Mouse (Mus musculus): ENCODE measurements around the gene Fam193b.
"Not testable (repeated sequence)": the region's sequence is repeated elsewhere in the genome, so short reads cannot be mapped to it uniquely, and the experiment has no call there.

Fam193b gene

GRCm38 (mm10) chr13:55571027-55571751 is at the start of gene Fam193b:
Fam193b (minus strand) TSS chr13:55571120.
- peak; percentile 92 for DNase-seq (ENCODE audit: low spot score)

DNA sequence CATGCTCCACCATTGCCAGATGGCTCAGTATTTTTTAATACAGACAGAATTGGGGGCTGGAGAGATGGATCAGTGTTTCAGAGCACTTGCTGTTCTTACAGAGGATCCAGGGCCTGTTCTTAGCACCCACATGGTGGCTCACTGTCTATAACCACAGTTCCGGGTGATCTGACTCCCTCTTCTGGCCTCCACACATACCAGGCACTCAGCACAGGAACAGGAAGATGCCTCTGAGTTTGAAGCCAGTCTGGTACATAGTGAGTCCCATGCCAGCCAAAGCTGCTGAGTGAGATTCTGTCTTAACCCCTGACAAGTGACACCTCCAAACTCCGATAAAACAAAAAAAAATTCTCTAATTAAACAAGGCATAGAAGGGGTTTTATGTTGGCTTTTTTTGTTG is 49.4 kb upstream of the Fam193b start:
- DNase-seq (ENCODE audit: low spot score), result no peak

DNA sequence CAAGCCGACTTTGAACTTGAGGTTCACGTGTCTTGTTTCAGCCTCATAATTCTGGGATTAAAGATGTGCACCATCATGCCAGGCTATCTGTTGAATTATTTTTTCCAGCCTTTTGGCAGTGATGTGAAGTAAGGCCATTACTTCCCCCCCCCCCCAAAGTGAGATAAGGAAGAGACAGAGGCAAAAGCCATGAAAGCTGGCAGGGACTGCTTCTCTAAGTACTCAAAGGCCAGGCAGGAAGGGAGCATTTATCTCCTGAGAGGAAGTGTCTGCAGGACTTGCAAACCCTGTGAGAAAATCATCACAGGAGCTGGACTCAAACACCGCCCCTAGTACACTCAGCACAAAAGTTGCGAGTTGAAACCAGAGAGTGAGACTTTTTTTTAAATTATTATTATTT is 48.4 kb upstream of the Fam193b start:
- no peak for DNase-seq (ENCODE audit: low spot score)

GRCm38 (mm10) chr13:55613471-55613870 is 42.6 kb upstream of the Fam193b start:
- DNase-seq (ENCODE audit: low spot score), result no peak

- no peak for DNase-seq (ENCODE audit: low spot score)
Observed at GRCm38 (mm10) chr13:55611996-55612395, 41.1 kb upstream of the Fam193b start.

- DNase-seq (ENCODE audit: low spot score), result no peak
Observed at GRCm38 (mm10) chr13:55607624-55608006, 36.7 kb upstream of the Fam193b start.

DNA sequence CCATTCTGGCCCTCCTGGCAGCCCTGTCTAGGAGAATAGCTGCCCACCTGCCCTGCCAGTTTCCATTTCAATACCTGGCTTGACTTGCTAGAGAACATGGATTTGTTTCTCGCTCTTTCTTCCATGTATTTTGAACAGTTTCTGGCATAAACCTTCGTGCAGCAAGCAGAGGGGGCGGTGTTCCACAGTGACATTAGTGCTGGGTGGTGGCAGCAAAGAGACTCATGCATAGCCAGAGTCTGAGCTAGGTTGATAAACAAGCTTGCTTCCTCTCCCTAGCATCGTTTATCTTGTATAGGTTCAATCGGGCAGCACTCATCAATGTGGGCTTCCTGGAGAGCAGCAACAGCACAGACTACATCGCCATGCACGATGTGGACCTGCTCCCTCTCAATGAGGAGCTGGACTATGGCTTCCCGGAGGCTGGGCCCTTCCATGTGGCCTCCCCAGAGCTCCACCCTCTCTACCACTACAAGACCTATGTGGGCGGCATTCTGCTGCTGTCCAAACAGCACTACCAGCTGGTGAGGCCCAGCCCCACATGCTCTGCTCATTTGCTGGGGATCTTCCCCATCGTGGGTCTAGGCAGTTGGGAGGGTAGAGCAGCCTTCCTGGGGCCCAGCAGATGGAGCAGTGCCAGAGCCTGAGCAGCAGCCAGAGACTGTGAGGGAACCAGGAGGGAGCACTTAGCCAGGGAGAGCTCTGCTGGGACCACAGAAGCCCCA is 36.1 kb upstream of the Fam193b start:
- DNase-seq (ENCODE audit: low spot score), result no peak

- DNase-seq (ENCODE audit: low spot score), result no peak
Observed at GRCm38 (mm10) chr13:55604606-55605005, 33.7 kb upstream of the Fam193b start.

DNA sequence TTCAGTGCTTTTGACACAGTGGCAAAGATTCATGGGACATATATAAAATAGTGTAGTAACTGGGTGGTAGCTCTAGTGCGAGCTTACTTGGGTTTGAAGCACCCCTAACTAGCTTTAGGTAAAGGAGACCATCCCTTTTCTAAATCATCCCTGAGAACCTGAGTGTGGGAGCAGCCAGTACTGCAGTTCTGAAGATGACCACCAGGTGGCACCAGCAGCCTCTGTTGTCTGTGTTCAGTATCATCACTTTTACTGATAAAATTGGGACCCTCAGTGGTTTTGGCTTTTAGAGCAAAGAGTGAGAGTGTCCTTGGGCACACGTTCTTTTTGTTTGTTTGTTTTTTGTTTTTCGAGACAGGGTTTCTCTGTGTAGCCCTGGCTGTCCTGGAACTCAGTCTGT is 30.7 kb upstream of the Fam193b start:
- DNase-seq (ENCODE audit: low spot score), result peak; percentile 76

DNA sequence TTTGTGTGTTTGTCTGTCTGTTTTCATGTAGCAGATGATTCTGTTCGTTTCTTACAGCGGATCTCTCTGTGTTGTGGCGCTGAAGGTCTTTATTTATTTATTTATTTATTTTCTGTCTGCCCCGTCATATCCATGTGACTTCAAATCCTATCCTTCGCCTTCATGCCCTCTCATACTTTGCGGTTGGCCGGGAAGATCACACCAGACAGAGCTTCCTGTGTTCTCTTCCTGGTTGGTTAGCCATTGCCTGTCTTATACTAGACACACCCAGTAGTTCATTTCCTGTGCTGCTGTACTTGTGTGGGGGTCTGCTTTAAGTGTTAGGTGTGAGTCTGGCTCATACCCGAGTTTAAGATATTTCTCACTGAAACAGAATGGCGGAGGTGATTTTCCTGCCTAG is 29.7 kb upstream of the Fam193b start:
- peak; percentile 66 for DNase-seq (ENCODE audit: low spot score)

DNA sequence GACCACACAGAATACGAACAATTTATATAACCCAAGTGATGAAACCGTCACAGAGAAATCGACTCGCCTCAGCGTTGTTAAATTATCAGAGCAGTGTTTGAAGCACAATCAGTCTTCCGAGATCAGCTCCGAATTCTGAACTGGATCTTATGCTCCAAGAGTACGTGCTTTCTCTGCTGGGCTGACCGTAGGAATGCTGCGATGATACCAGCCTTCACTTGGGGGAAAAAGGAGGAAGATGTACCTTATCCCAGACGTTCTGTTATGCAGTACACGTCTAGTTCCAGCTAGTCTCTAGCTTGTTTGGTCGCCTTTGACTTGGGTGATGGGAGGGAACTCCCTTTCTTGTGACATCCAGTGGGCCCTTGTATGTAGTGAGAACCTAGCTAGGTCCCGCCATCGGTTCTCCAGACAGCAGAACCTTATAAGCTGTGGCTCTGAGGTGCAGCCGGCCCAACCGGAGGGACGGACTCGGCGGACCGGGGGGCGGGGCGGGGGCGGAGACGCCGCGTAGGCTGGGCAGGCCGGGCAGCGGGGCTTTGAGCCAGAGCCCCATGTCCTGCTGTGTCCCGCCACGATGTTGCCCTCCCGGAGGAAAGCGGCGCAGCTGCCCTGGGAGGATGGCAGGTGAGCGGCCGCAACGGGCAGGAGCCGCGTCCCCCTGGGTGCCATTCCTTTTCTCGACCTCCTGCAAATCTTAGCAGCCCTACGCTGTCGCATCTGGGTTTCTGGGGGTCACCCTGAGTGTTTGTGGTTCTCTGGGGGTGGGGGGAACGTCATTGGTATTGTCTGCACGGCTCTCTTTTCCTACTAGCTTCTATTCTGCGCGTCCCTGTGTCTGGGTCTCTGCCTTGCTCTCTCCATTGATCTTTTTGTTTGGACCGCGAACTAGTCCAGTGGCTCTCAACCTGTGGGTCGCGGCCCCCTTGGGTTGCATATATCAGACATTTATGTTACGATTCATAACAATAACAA is 28.9 kb upstream of the Fam193b start, which contains the start of gene B4galt7:
TSS of gene B4galt7 (plus strand) at position 331 of the 975 bp plus-strand sequence.
- DNase-seq (ENCODE audit: low spot score), result peak; percentile 72

DNA sequence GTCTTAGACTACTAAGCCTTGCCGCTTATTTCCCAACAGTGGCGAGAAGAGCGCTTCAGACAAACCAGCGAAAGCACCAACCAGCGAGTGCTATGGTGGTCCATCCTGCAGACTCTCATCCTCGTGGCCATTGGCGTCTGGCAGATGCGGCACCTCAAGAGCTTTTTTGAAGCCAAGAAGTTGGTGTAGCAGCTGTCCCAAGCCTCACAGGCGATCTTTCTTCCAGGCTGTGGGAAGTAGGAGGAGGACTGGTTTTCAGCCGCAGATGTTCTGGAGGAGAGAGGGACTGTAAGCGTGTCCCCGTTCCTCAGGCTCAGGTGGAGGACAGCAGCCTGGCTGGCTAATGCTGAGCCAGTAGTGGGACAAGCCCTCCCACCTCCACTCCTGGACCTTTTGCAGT is 25.9 kb upstream of the Fam193b start:
- DNase-seq (ENCODE audit: low spot score), result no peak

DNA sequence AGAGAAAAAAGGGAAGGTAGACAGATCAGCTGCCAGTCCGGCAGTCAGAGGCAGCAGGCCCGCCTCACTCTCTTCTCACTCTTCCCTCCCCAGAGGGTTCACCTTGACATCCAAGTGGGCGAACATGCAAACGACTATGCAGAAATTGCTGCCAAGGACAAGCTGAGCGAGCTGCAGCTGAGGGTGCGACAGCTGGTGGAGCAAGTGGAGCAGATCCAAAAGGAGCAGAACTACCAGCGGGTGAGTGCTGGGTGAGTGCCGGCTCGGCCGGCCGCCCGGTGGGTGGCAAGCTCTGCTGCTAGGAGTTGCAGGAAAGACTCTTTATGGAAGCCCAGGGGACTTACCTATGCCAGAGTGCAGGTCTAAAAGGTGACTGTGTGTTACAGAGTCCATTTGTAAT is 24.5 kb upstream of the Fam193b start:
- DNase-seq (ENCODE audit: low spot score), result no peak

GRCm38 (mm10) chr13:55593254-55593747 is 22.4 kb upstream of the Fam193b start:
- no peak for DNase-seq (ENCODE audit: low spot score)

DNA sequence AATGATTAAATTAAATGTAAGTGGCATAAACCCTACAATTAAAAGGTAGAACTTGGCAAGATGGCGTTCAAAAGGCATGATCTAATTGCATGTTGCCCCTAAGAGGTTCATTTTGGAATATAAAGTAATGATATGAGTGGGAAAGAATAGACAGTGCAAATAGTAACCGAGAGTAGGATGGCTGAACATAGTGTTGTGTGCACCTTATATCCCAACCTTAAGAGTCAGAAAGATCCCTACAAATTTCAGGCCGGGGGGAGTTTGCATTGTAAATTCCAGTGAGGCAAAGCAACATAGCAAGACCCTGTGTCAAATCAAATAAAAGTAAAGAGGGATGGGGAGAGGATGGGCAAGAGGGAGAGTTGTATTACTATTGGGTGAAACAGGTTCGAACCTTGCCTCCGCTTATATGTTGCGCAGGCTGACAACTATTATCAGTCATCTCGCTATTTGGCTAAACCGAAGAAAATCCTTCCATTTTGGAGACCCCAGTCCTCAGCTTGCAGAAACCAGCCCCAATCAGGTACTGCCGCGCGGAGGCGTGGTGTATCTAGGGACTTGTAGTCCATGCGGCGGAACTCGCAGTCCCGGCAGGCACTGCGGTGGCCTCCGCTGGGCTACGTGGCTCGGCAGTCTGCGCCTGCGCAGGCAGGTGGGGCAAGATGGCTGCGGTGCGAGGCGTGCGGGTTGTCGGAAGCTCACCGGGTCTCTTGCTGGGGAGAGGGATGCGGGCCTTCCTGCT is 21.8 kb upstream of the Fam193b start:
- DNase-seq (ENCODE audit: low spot score), result peak; percentile 98

DNA sequence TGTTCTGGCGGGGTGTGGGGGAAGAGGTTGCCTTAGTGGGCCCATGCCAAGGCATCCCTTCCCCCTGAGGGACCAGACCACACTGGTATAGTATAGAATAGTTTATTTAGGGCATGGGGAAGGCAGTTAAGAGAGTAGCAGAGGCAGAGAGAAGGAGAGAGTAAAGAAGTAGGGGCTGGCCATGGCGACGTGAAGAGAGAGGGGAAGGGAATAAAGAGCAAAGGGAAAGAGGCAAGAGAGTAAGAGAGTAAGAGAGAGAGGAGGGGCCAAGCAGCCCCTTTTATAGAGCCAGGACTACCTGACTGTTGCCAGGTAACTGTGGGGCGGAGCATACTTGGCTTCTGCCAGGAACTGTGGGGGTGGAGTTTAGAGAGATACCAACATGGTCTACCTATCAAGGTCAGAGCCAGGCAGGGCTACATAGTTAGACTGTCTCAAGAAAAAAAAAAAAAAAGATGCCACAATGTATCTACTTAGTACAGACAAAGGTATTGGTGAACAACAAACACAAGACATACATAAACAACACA is 21.1 kb upstream of the Fam193b start:
- DNase-seq (ENCODE audit: low spot score), result no peak

DNA sequence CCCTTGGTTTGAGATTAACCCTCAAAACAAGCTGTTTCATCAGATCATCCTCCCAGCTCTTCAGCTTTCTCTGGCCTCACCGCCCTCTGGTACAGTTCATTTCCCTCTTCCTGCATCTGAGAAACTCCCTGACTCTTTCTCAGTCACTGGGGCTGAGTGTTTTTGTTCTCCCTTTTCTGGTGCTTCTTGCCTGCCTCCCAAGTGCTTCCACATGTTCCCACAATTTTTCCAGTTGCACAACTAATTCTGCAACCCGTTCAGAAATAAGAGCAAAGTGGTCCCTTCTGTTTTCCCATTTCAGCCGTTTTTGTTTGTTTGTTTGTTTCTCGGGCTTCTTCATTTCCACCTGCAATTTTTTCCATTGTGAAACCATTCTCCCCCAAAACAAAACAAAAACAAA is 7.2 kb upstream of the Fam193b start:
- DNase-seq (ENCODE audit: low spot score), result no peak

- DNase-seq (ENCODE audit: low spot score), result not testable (repeated sequence)
Observed at GRCm38 (mm10) chr13:55576872-55577271, 6.0 kb upstream of the Fam193b start.

DNA sequence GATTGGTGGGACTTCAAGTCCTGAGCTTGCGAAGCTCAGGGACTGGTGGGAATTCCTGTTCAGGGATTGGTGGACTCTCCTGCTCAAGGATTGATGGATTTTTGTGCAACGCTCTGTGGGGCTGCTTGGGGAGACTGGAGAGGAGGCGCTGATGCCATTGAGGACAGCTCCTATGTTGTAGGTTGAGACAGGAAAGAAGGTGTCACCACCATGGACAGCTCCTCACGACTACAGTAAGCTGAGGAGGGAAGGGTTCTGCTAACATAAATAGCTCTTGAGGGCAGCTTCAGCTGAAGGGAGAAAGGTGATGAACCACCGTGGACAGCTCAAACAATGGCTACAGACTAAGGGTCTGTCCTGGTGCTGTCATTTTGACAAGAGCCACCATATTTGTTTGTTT is 5.0 kb upstream of the Fam193b start:
- DNase-seq (ENCODE audit: low spot score), result no peak

- DNase-seq (ENCODE audit: low spot score), result no peak
Observed at GRCm38 (mm10) chr13:55574321-55574720, 3.4 kb upstream of the Fam193b start.

GRCm38 (mm10) chr13:55573432-55573831 is 2.5 kb upstream of the Fam193b start, which contains the start of gene Tmed9:
Tmed9 (plus strand) TSS chr13:55573732.
- DNase-seq (ENCODE audit: low spot score), result no peak

Measured in T-cell, adult 2 months (primary cell).